Mouse (Mus musculus) E14TG2a.4 (cell line): ENCODE results near the gene Ttyh1.

Source experiments
- CTCF ChIP-seq: conservative IDR thresholded peaks from 2 replicates; pipeline ENCODE4 v1.5.1; 2014; ENCODE audit warnings: low read length
- NANOG ChIP-seq: IDR thresholded peaks from 2 replicates; pipeline ENCODE4 v1.6.1; 2014; ENCODE audit warnings: borderline replicate concordance, low read length, mixed read lengths
- POU5F1 ChIP-seq: IDR thresholded peaks from 2 replicates; pipeline ENCODE4 v1.6.1; 2014; ENCODE audit warnings: low read length, borderline replicate concordance

- TF ChIP-seq CTCF (no peak), NANOG (no peak), POU5F1 (no peak)
Observed at GRCm38 (mm10) chr7:4098301-4098700, 20.9 kb upstream of the Ttyh1 start.
